Mouse (Mus musculus): ENCODE data around the gene Olfr1335. TPM values are rescaled to one million over a fixed set of nuclear protein-coding genes. Genes with fewer than 3 reads are reported as not detected.
"Not testable (repeated sequence)": the region's sequence is repeated elsewhere in the genome, so short reads cannot be mapped to it uniquely, and the experiment has no call there.

Gene Olfr1335
- not detected in 2 replicates for polyA plus RNA-seq (2015; fragmentation: Nextera tagmentation; extraction: Ambion mirVana)

DNA sequence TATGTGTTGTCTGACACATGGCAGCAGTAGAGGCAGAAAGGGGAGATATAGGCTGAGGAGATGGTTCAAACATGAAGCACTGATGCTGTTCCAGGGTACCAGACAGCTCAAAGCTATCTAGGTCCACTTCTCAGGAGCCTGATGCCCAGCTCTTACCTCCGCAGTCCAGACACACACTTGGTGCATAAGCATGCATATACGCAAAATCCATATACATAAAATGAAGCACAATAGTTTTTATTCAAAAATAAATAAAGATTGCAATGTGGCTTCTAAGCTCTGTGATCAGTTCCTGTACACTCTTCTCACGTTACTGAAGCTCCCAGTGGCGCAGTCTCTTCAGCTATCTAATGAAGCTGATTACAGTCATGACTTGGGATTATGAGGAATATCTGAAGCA lies at the start of gene Olfr1335:
TSS of gene Olfr1335 (minus strand) at position 101 of the 400 bp plus-strand sequence.
- Histone ChIP-seq H3K9me3 (ENCODE audit: control insufficient read depth, low read length) (no peaks in the 10 kb centered on the region), H3K4me2 (replicated peaks; ENCODE audit: low read depth) (no peak within 1 kb of the TSS), H3K4me3 (ENCODE audit: low read depth, low read length) (no peak within 1 kb of the TSS), H3K27me3 (ENCODE audit: control insufficient read depth, insufficient read depth, low read length) (no peaks in the 10 kb centered on the region), H3K9ac (ENCODE audit: low read length) (no peak within 1 kb of the TSS), H3K27ac (replicated peaks) (no peak within 1 kb of the TSS), H3K4me1 (replicated peaks; ENCODE audit: control insufficient read depth, insufficient read depth) (no peaks in the 10 kb centered on the region), H3K36me3 (ENCODE audit: control insufficient read depth, insufficient read depth, low read length) (no peaks in the 10 kb centered on the region)
- WGBS = 89% methylated on average over 4 of the region's 4 CpGs
- TF ChIP-seq EP300 (optimal IDR thresholded peaks at IDR 0.05) (no peak), CTCF (IDR thresholded peaks at IDR 0.05; ENCODE audit: low read depth) (no peak)
- ATAC-seq (ENCODE audit: low FRiP score, low TSS enrichment) (no peak), DNase-seq (ENCODE audit: low spot score) (no peak)

DNA sequence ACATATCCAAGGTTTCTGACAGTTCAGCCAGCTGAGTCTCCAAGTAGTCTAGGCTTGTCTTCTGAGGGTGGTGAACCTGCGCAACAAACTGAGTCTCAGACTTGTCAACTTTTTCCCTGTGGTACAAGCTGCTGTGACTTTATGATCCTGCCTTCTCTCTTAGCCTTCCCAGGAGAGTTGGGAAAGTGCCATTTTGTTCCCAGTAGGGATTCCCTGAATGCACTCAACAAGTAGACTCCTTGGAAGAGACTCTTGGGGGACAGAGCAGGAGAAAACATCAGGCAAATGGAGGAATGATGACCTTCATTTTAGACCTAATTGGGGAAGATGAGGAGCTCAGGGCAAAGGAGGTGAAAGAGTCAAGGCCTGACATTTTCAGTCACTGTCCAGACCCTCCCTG lies 26.4 kb upstream of the Olfr1335 start, which contains the start of gene Olfr1333:
TSS of gene Olfr1333 (minus strand) at position 101 of the 400 bp plus-strand sequence.
- DNase-seq (ENCODE audit: low spot score) (no peak), ATAC-seq (ENCODE audit: low FRiP score, low TSS enrichment) (no peak)
- 100% methylated on average over 1 of the region's 1 CpGs for WGBS
- H3K36me3 ChIP-seq (ENCODE audit: control insufficient read depth, insufficient read depth, low read length) = no peaks in the 10 kb centered on the region
- no peak within 1 kb of the TSS for H3K27ac ChIP-seq (replicated peaks)
- no peak within 1 kb of the TSS for H3K9ac ChIP-seq (ENCODE audit: low read length)
- H3K4me3 ChIP-seq (ENCODE audit: low read depth, low read length) = no peak within 1 kb of the TSS
- no peak within 1 kb of the TSS for H3K4me2 ChIP-seq (replicated peaks; ENCODE audit: low read depth)
- TF ChIP-seq CTCF (IDR thresholded peaks at IDR 0.05; ENCODE audit: low read depth) = no peak
- TF ChIP-seq EP300 (optimal IDR thresholded peaks at IDR 0.05) = no peak
- no peaks in the 10 kb centered on the region for H3K9me3 ChIP-seq (ENCODE audit: control insufficient read depth, low read length)
- no peaks in the 10 kb centered on the region for H3K4me1 ChIP-seq (replicated peaks; ENCODE audit: control insufficient read depth, insufficient read depth)
- no peaks in the 10 kb centered on the region for H3K27me3 ChIP-seq (ENCODE audit: control insufficient read depth, insufficient read depth, low read length)

DNA sequence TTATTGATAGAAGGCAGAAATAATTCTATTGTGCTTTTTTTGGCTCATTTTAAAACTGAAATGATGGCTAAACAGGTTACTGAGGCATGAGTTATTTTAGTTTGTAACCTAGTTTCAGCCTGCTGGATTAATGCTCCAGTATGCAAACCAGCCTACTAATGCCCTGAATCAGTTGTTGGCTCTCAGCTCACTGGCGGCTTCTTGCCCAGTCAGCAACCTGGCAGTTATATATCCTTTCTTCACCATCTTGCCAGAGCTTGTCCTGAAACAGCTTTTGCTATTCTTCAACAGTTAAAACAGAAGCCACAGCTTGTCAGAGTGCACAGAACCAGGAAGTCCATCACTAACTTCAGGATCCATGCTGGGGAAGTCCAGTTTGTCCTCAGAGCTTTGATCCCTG lies 9.2 kb upstream of the Olfr1335 start:
- ATAC-seq (ENCODE audit: low FRiP score, low TSS enrichment) (no peak), DNase-seq (ENCODE audit: low spot score) (no peak)
- Histone ChIP-seq H3K4me2 (replicated peaks; ENCODE audit: low read depth) (no peak overlapping the region), H3K27ac (replicated peaks) (no peak overlapping the region), H3K4me1 (replicated peaks; ENCODE audit: control insufficient read depth, insufficient read depth) (no peaks in the 10 kb centered on the region), H3K27me3 (ENCODE audit: control insufficient read depth, insufficient read depth, low read length) (no peaks in the 10 kb centered on the region), H3K9me3 (ENCODE audit: control insufficient read depth, low read length) (no peaks in the 10 kb centered on the region), H3K4me3 (ENCODE audit: low read depth, low read length) (no peak overlapping the region), H3K9ac (ENCODE audit: low read length) (no peak overlapping the region), H3K36me3 (ENCODE audit: control insufficient read depth, insufficient read depth, low read length) (no peaks in the 10 kb centered on the region)
- TF ChIP-seq CTCF (IDR thresholded peaks at IDR 0.05; ENCODE audit: low read depth) (no peak), EP300 (optimal IDR thresholded peaks at IDR 0.05) (no peak)
- WGBS = 70% methylated on average over 1 of the region's 1 CpGs

DNA sequence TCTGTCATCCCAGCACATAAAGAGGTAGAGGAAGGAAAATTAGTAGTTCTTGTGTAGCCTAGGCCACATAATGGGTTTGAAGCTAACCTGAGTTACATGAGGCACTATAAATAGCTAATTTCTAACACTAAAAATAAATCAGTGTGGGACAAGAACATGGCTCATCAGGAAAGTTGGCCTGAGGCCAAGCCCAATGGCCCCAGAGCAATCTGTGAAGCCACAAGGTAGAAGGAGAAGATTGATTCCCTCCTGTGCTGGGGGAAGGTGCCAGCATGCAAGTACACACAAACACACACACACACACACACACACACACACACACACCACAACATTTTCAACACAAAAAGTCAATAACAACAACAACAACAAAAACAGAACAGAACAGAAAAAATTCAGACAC lies 16.9 kb downstream of the Olfr1335 start:
- not testable (repeated sequence) for H3K9ac ChIP-seq (ENCODE audit: low read length); H3K4me1 ChIP-seq (replicated peaks; ENCODE audit: control insufficient read depth, insufficient read depth); H3K36me3 ChIP-seq (ENCODE audit: control insufficient read depth, insufficient read depth, low read length); ATAC-seq (ENCODE audit: low FRiP score, low TSS enrichment); H3K27me3 ChIP-seq (ENCODE audit: control insufficient read depth, insufficient read depth, low read length); H3K4me2 ChIP-seq (replicated peaks; ENCODE audit: low read depth); H3K27ac ChIP-seq (replicated peaks); H3K9me3 ChIP-seq (ENCODE audit: control insufficient read depth, low read length); H3K4me3 ChIP-seq (ENCODE audit: low read depth, low read length); DNase-seq (ENCODE audit: low spot score)

DNA sequence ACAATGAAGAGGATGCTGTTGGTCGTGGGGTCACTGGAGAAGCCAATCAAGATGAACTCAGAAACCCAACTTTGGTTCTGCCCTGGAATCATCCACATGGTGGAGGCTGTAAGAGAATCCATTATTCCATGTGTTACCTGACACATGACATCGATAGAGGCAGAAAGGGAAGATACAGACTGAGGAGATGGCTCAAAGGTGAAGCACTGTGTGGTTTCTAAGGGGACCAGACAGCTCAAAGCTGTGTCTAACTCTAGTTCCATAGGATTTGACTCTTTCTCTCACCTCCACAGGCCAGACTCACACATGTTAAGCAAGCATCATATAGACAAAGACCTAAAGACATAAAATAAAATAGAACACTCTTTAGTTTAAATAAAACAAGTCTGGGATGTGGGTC lies 27.3 kb downstream of the Olfr1335 start, which contains the start of gene Olfr1337:
TSS of gene Olfr1337 (minus strand) at position 101 of the 400 bp plus-strand sequence.
- H3K9me3 ChIP-seq (ENCODE audit: control insufficient read depth, low read length) = no peaks in the 10 kb centered on the region
- 86% methylated on average over 2 of the region's 2 CpGs for WGBS
- DNase-seq (ENCODE audit: low spot score) = no peak
- no peak for TF ChIP-seq EP300 (optimal IDR thresholded peaks at IDR 0.05)
- TF ChIP-seq CTCF (IDR thresholded peaks at IDR 0.05; ENCODE audit: low read depth) = no peak
- H3K27ac ChIP-seq (replicated peaks) = no peak within 1 kb of the TSS
- H3K4me3 ChIP-seq (ENCODE audit: low read depth, low read length) = no peak within 1 kb of the TSS
- H3K9ac ChIP-seq (ENCODE audit: low read length) = no peak within 1 kb of the TSS
- no peak within 1 kb of the TSS for H3K4me2 ChIP-seq (replicated peaks; ENCODE audit: low read depth)
- ATAC-seq (ENCODE audit: low FRiP score, low TSS enrichment) = no peak
- H3K36me3 ChIP-seq (ENCODE audit: control insufficient read depth, insufficient read depth, low read length) = no peaks in the 10 kb centered on the region
- H3K27me3 ChIP-seq (ENCODE audit: control insufficient read depth, insufficient read depth, low read length) = no peaks in the 10 kb centered on the region
- H3K4me1 ChIP-seq (replicated peaks; ENCODE audit: control insufficient read depth, insufficient read depth) = no peaks in the 10 kb centered on the region

Other genes starting within 250 kb of the Olfr1335 start
- gene Cfap57, start 189.2 kb downstream of the Olfr1335 start, polyA plus RNA-seq (2015; fragmentation: Nextera tagmentation; extraction: Ambion mirVana) = 1.2 and 1.3 TPM in 2 replicates
- 90.4 and 94.5 TPM in 2 replicates for gene Ebna1bp2, start 189.1 kb downstream of the Olfr1335 start, polyA plus RNA-seq (2015; fragmentation: Nextera tagmentation; extraction: Ambion mirVana)
- not detected in 2 replicates for gene Olfr62, start 151.0 kb downstream of the Olfr1335 start, polyA plus RNA-seq (2015; fragmentation: Nextera tagmentation; extraction: Ambion mirVana)
- gene Olfr1342, start 117.2 kb downstream of the Olfr1335 start, polyA plus RNA-seq (2015; fragmentation: Nextera tagmentation; extraction: Ambion mirVana) = not detected in 2 replicates
- not detected in 2 replicates for gene Olfr1341, start 106.4 kb downstream of the Olfr1335 start, polyA plus RNA-seq (2015; fragmentation: Nextera tagmentation; extraction: Ambion mirVana)
- not detected in 2 replicates for gene Olfr1340, start 89.8 kb downstream of the Olfr1335 start, polyA plus RNA-seq (2015; fragmentation: Nextera tagmentation; extraction: Ambion mirVana)
- not detected in 2 replicates for gene Olfr1339, start 77.8 kb downstream of the Olfr1335 start, polyA plus RNA-seq (2015; fragmentation: Nextera tagmentation; extraction: Ambion mirVana)
- gene Olfr1338, start 51.2 kb downstream of the Olfr1335 start, polyA plus RNA-seq (2015; fragmentation: Nextera tagmentation; extraction: Ambion mirVana) = not detected in 2 replicates
- gene Olfr1337, start 27.4 kb downstream of the Olfr1335 start, polyA plus RNA-seq (2015; fragmentation: Nextera tagmentation; extraction: Ambion mirVana) = not detected in 2 replicates
- not detected in 2 replicates for gene Olfr1333, start 26.3 kb upstream of the Olfr1335 start, polyA plus RNA-seq (2015; fragmentation: Nextera tagmentation; extraction: Ambion mirVana)
- gene Olfr1331, start 54.7 kb upstream of the Olfr1335 start, polyA plus RNA-seq (2015; fragmentation: Nextera tagmentation; extraction: Ambion mirVana) = not detected in 2 replicates
- 0.02 TPM in 1 of 2 replicates, not detected in the other for gene Olfr1330, start 78.7 kb upstream of the Olfr1335 start, polyA plus RNA-seq (2015; fragmentation: Nextera tagmentation; extraction: Ambion mirVana)
- gene Olfr1329, start 107.5 kb upstream of the Olfr1335 start, polyA plus RNA-seq (2015; fragmentation: Nextera tagmentation; extraction: Ambion mirVana) = not detected in 2 replicates
- gene Olfr1328, start 128.7 kb upstream of the Olfr1335 start, polyA plus RNA-seq (2015; fragmentation: Nextera tagmentation; extraction: Ambion mirVana) = not detected in 2 replicates
- gene Lao1, start 151.6 kb upstream of the Olfr1335 start, polyA plus RNA-seq (2015; fragmentation: Nextera tagmentation; extraction: Ambion mirVana) = 0.08 and 0.27 TPM in 2 replicates